Mouse (Mus musculus) limb, embryonic 14.5 days (tissue): ENCODE data around the gene Lrba. TPM values are rescaled to one million over a fixed set of nuclear protein-coding genes. Genes with fewer than 3 reads are reported as not detected.

Experiments used
- ATAC-seq: fragments of 200-750 bp; cut with Nextera tagmentation; 2 replicates; pipeline ENCODE4 v1.8.0; 2017; ENCODE audit warnings: low read depth, moderate number of reproducible peaks, moderate TSS enrichment; ENCODE audit not compliant: low FRiP score
- DNase-seq: peaks from one replicate; pipeline ENCODE4 v3.0.0-alpha.2; 2015; ENCODE audit warnings: low spot score
- H3K27ac ChIP-seq: fragments of 300-500 bp; sonication (generic); replicated peaks from 2 replicates; pipeline ENCODE4 v1.5.1; 2014; ENCODE audit warnings: low read depth, mild to moderate bottlenecking, low read length, moderate library complexity, mixed read lengths
- H3K27me3 ChIP-seq: fragments of 300-500 bp; sonication (generic); 2 replicates; pipeline ENCODE4 v1.6.1; 2014; ENCODE audit warnings: low read length, mixed read lengths; ENCODE audit not compliant: control insufficient read depth, insufficient read depth
- H3K36me3 ChIP-seq: fragments of 300-500 bp; sonication (generic); 2 replicates; pipeline ENCODE4 v1.6.1; 2014; ENCODE audit warnings: mild to moderate bottlenecking, low read length, moderate library complexity, mixed read lengths; ENCODE audit not compliant: control insufficient read depth, insufficient read depth
- H3K4me1 ChIP-seq: fragments of 300-500 bp; sonication (generic); 2 replicates; pipeline ENCODE4 v1.6.1; 2014; ENCODE audit warnings: antibody characterized with exemption, low read length, mixed read lengths; ENCODE audit not compliant: control insufficient read depth, insufficient read depth
- H3K4me2 ChIP-seq: fragments of 300-500 bp; sonication (generic); replicated peaks from 2 replicates; pipeline ENCODE4 v1.6.1; 2014; ENCODE audit warnings: low read depth, mild to moderate bottlenecking, low read length, moderate library complexity; ENCODE audit not compliant: severe bottlenecking
- H3K4me3 ChIP-seq: fragments of 300-500 bp; sonication (generic); replicated peaks from 2 replicates; pipeline ENCODE4 v1.5.1; 2014; ENCODE audit warnings: low read length
- H3K9ac ChIP-seq: fragments of 300-500 bp; sonication (generic); 2 replicates; pipeline ENCODE4 v1.6.1; 2014; ENCODE audit warnings: mild to moderate bottlenecking, low read depth, low read length, moderate library complexity; ENCODE audit not compliant: severe bottlenecking
- H3K9me3 ChIP-seq: fragments of 300-500 bp; sonication (generic); 2 replicates; pipeline ENCODE4 v1.6.1; 2016; ENCODE audit warnings: low read length; ENCODE audit not compliant: control insufficient read depth
- POLR2A ChIP-seq: fragments of 200-500 bp; IDR thresholded peaks from 2 replicates; pipeline ENCODE4 v1.8.0; 2012; ENCODE audit warnings: inconsistent platforms, mild to moderate bottlenecking, moderate library complexity, borderline replicate concordance; ENCODE audit not compliant: insufficient read depth, insufficient read length; ENCODE audit errors: extremely low read depth
- WGBS: fragments of 180-500 bp; shearing (Covaris S2); extraction: QIAGEN DNeasy Blood & Tissue Kit; methylation state at CpG from one replicate; pipeline ENCODE4 v1.1.7; 2014; 5-methylcytosine and 5-hydroxymethylcytosine counted together
- polyA plus RNA-seq, 2 experiments: library from polyadenylated mRNA; depleted of rRNA in 1 of 2; stranded (reverse) in 1 of 2; unstranded in 1 of 2; fragments of >200 nt; fragmentation: Nextera tagmentation in 1 of 2; extraction: Ambion mirVana in 1 of 2; gene quantifications; 2 replicates each; pipeline versions ENCODE4 v1.2.1 to v1.2.3; 2012 to 2014

Lrba gene
- polyA plus RNA-seq (2012; rRNA removed) = 13.6 and 17.7 TPM in 2 replicates
- 8.9 and 10.0 TPM in 2 replicates for polyA plus RNA-seq (2014; fragmentation: Nextera tagmentation; extraction: Ambion mirVana)

DNA sequence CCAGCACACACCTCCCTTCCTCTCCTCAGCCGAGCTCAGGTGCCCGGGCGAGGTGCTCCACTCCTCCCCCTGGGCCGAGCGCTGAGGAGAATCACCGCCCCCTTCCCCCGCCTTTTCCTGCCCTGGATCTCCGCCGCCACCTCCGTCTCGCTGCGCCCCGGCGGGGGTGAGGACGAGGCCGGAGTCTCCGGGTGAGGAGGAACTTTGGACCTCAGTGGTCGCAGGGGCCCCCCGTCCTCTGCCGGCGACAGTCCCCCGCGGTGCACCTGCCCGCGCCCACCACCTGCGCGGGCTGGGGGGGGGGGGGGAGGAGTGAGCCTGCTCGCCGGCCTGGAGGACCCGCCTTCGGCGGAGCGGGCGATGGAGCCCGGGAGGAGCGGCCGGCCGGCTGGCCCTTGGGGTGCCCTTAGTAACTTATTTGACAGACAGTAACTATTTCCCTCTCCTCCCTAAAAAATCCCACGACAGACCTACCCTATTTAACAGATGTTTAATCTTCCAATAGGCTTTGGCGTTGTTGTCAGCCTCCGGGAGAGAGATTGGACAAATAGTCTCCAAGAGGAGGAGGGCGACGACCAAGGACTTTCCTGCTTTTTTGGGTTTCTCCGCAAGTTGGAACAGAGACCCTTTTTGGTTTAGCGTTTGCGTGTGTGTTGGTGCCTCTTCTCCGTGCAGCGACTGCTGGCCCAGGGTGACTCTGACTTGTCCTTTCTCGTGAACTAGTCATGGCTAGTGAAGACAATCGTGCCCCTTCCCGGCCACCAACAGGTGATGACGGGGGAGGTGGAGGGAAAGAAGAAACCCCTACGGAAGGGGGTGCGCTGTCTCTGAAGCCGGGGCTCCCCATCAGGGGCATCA, at the start of gene Lrba:
Gene Lrba, plus strand, starts transcription at position 117 of the 858 bp plus-strand sequence.
- Histone ChIP-seq H3K9ac (peak within 1 kb of the TSS; percentile 85), H3K4me3 (peak within 1 kb of the TSS; percentile 96), H3K27ac (peak within 1 kb of the TSS; percentile 87), H3K4me1 (0 out of 2 replicates have a peak, but pooled peaks cover 4% of the 10 kb centered on the region), H3K27me3 (no peaks in the 10 kb centered on the region), H3K9me3 (no peaks in the 10 kb centered on the region; the same call in 1 of the 2 replicates), H3K36me3 (no peaks in the 10 kb centered on the region), H3K4me2 (peak within 1 kb of the TSS; percentile 90)
- peak; percentile 79 for ATAC-seq
- peak; percentile 60 for DNase-seq
- WGBS = under 1% methylated on average over 38 of the region's 55 CpGs
- TF ChIP-seq POLR2A = no peak

DNA sequence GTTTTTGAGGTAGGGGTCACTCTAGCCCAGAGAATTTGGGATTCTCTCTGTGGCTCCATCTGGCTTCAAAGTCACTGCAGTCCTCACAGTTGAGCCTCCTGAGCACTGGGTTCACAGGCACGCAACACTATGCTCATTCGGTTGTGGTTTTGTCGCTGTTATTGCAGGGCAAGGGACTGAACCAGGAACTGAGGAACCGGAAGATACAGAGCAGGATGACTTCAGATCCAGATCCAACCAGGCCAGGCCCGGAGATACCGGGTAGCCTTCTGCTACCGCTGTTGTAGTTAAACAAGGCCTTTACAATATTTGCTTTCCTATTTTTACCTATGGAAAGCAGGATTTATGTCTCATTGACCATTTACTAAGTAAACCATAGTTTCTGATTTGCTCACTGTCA, 44.8 kb upstream of the Lrba start:
- H3K9me3 ChIP-seq = no peaks in the 10 kb centered on the region
- H3K36me3 ChIP-seq = no peaks in the 10 kb centered on the region
- no peak overlapping the region for H3K9ac ChIP-seq
- no peak for TF ChIP-seq POLR2A
- no peaks in the 10 kb centered on the region for H3K27me3 ChIP-seq
- H3K4me3 ChIP-seq = no peak overlapping the region
- ATAC-seq (no peak), DNase-seq (no peak)
- no peak overlapping the region for H3K27ac ChIP-seq
- WGBS = 87% methylated on average over 7 of the region's 7 CpGs
- no peaks in the 10 kb centered on the region for H3K4me1 ChIP-seq
- H3K4me2 ChIP-seq = no peak overlapping the region

- DNase-seq (no peak), ATAC-seq (no peak)
- H3K4me3 ChIP-seq = no peak overlapping the region
- H3K4me2 ChIP-seq = no peak overlapping the region
- no peaks in the 10 kb centered on the region for H3K9me3 ChIP-seq
- no peaks in the 10 kb centered on the region for H3K36me3 ChIP-seq
- no peaks in the 10 kb centered on the region for H3K27me3 ChIP-seq
- no peak for TF ChIP-seq POLR2A
- H3K4me1 ChIP-seq = no peaks in the 10 kb centered on the region
- H3K9ac ChIP-seq = no peak overlapping the region
- 50% methylated on average over 5 of the region's 5 CpGs for WGBS
- no peak overlapping the region for H3K27ac ChIP-seq
Measured at GRCm38 (mm10) chr3:86181107-86181506, 43.4 kb upstream of the Lrba start.

DNA sequence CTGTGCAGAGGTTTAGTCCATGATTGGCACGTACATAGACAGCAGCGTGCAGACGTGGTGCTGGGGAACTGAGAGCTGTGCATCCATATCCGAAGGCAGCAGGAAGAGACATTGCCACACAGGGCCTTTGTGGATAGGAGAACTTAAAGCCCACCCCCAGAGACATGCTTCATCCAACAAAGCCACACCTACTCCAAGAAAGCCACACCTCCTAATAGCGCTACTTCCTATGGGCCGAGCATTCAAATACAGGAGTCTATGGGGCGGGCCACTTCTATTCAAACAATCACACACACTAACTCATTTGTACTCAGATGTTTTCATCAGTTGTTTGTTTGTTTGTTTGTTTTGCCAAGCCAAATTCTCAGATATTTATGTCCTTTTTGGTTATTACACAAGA, 39.9 kb upstream of the Lrba start:
- ATAC-seq (no peak), DNase-seq (no peak)
- no peaks in the 10 kb centered on the region for H3K9me3 ChIP-seq
- 79% methylated on average over 7 of the region's 7 CpGs for WGBS
- no peak overlapping the region for H3K4me2 ChIP-seq
- H3K4me1 ChIP-seq = peaks cover 9% of the 10 kb centered on the region
- no peak overlapping the region for H3K9ac ChIP-seq
- H3K36me3 ChIP-seq = no peaks in the 10 kb centered on the region
- H3K27me3 ChIP-seq = no peaks in the 10 kb centered on the region
- H3K4me3 ChIP-seq = no peak overlapping the region
- H3K27ac ChIP-seq = no peak overlapping the region
- no peak for TF ChIP-seq POLR2A

GRCm38 (mm10) chr3:86187736-86188389, 36.6 kb upstream of the Lrba start:
- Histone ChIP-seq H3K36me3 (no peaks in the 10 kb centered on the region), H3K27ac (no peak overlapping the region), H3K4me3 (no peak overlapping the region), H3K4me1 (peaks cover 9% of the 10 kb centered on the region), H3K9ac (no peak overlapping the region), H3K9me3 (no peaks in the 10 kb centered on the region), H3K27me3 (no peaks in the 10 kb centered on the region), H3K4me2 (no peak overlapping the region)
- DNase-seq (no peak), ATAC-seq (no peak)
- WGBS = 10% methylated on average over 5 of the region's 5 CpGs
- no peak for TF ChIP-seq POLR2A
